Mouse (Mus musculus) limb, embryonic 13.5 days (tissue): Measurements from ENCODE around the gene Cd34. TPM values are rescaled to one million over a fixed set of nuclear protein-coding genes. Genes with fewer than 3 reads are reported as not detected.

ENCODE experiments used
- ATAC-seq: fragments of 200-750 bp; cut with Nextera tagmentation; 2 replicates; pipeline ENCODE4 v1.8.0; 2017; ENCODE audit warnings: low read depth, moderate number of reproducible peaks, moderate TSS enrichment; ENCODE audit not compliant: low FRiP score
- H3K27ac ChIP-seq: fragments of 300-500 bp; sonication (generic); 2 replicates; pipeline ENCODE4 v1.5.1; 2015; ENCODE audit warnings: inconsistent platforms, mild to moderate bottlenecking, moderate library complexity
- H3K27me3 ChIP-seq: fragments of 300-500 bp; sonication (generic); 2 replicates; pipeline ENCODE4 v1.6.1; 2015; ENCODE audit warnings: mild to moderate bottlenecking, inconsistent platforms
- H3K36me3 ChIP-seq: fragments of 300-500 bp; sonication (generic); 2 replicates; pipeline ENCODE4 v1.6.1; 2015; ENCODE audit warnings: inconsistent platforms, mild to moderate bottlenecking, moderate library complexity
- H3K4me1 ChIP-seq: fragments of 300-500 bp; sonication (generic); 2 replicates; pipeline ENCODE4 v1.6.1; 2015; ENCODE audit warnings: inconsistent platforms
- H3K4me2 ChIP-seq: fragments of 300-500 bp; sonication (generic); replicated peaks from 2 replicates; pipeline ENCODE4 v1.6.1; 2015; ENCODE audit warnings: inconsistent platforms, mild to moderate bottlenecking, moderate library complexity
- H3K4me3 ChIP-seq: fragments of 300-500 bp; sonication (generic); 2 replicates; pipeline ENCODE4 v1.5.1; 2015; ENCODE audit warnings: moderate library complexity, mild to moderate bottlenecking, inconsistent platforms
- H3K9ac ChIP-seq: fragments of 300-500 bp; sonication (generic); 2 replicates; pipeline ENCODE4 v1.6.1; 2015; ENCODE audit warnings: mild to moderate bottlenecking, inconsistent platforms
- H3K9me3 ChIP-seq: fragments of 300-500 bp; sonication (generic); 2 replicates; pipeline ENCODE4 v1.6.1; 2016; ENCODE audit warnings: inconsistent platforms
- WGBS: fragments of 180-500 bp; shearing (Covaris S2); methylation state at CpG from one replicate; pipeline ENCODE4 v1.1.7; 2015; 5-methylcytosine and 5-hydroxymethylcytosine counted together
- polyA plus RNA-seq: library from polyadenylated mRNA; unstranded; fragments of >200 nt; fragmentation: Nextera tagmentation; extraction: Ambion mirVana; gene quantifications from 2 replicates; pipeline ENCODE4 v1.2.1, GENCODE M21; 2015

Gene Cd34
- 56.5 and 59.7 TPM in 2 replicates for polyA plus RNA-seq

GRCm38 (mm10) chr1:194938715-194939114 is at the start of gene Cd34:
Gene Cd34, plus strand, starts transcription at chr1:194938819.
- Histone ChIP-seq H3K9ac (peak within 1 kb of the TSS; percentile 64), H3K27ac (no peak within 1 kb of the TSS; the same call in 1 of the 2 replicates), H3K36me3 (no peaks in the 10 kb centered on the region), H3K27me3 (peaks cover 31% of the 10 kb centered on the region), H3K4me1 (peaks cover 5% of the 10 kb centered on the region; the same call in 1 of the 2 replicates), H3K4me3 (peak within 1 kb of the TSS; percentile 49), H3K9me3 (no peaks in the 10 kb centered on the region), H3K4me2 (peak within 1 kb of the TSS; percentile 76)
- under 1% methylated on average over 26 of the region's 26 CpGs for WGBS
- ATAC-seq, result peak; percentile 81

DNA sequence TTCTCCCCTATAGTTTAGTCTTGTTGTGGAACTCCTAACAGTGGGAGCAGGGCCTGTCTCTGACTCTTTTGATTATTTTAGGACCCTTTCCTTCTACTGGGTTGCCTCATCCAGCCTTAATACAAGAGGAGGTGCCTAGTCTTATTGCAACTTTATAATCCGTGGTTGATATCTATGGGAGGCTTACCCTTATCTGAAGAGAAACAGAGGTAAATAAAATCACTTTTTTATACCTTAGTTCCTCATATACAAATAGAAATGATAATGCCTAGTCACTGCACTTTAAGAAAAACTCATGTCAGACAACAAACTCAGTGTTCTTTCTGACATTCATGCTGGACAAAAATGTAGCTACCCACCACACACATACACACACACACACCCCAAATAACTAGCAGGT is 44.1 kb upstream of the Cd34 start:
- H3K4me1 ChIP-seq, result no peaks in the 10 kb centered on the region
- 47% methylated on average over 1 of the region's 1 CpGs for WGBS
- no peak for ATAC-seq
- H3K4me3 ChIP-seq, result no peak overlapping the region
- no peak overlapping the region for H3K27ac ChIP-seq
- no peaks in the 10 kb centered on the region; the same call in 1 of the 2 replicates for H3K9me3 ChIP-seq
- H3K9ac ChIP-seq, result no peak overlapping the region
- H3K36me3 ChIP-seq, result no peaks in the 10 kb centered on the region
- H3K27me3 ChIP-seq, result no peaks in the 10 kb centered on the region
- no peak overlapping the region for H3K4me2 ChIP-seq

GRCm38 (mm10) chr1:194895287-194895686 is 43.3 kb upstream of the Cd34 start:
- H3K27me3 ChIP-seq, result no peaks in the 10 kb centered on the region
- no peak overlapping the region for H3K9ac ChIP-seq
- no peak overlapping the region for H3K27ac ChIP-seq
- 86% methylated on average over 3 of the region's 3 CpGs for WGBS
- H3K4me2 ChIP-seq, result no peak overlapping the region
- H3K36me3 ChIP-seq, result no peaks in the 10 kb centered on the region
- no peak overlapping the region for H3K4me3 ChIP-seq
- no peaks in the 10 kb centered on the region for H3K4me1 ChIP-seq
- ATAC-seq, result no peak
- H3K9me3 ChIP-seq, result no peaks in the 10 kb centered on the region; the same call in 1 of the 2 replicates

DNA sequence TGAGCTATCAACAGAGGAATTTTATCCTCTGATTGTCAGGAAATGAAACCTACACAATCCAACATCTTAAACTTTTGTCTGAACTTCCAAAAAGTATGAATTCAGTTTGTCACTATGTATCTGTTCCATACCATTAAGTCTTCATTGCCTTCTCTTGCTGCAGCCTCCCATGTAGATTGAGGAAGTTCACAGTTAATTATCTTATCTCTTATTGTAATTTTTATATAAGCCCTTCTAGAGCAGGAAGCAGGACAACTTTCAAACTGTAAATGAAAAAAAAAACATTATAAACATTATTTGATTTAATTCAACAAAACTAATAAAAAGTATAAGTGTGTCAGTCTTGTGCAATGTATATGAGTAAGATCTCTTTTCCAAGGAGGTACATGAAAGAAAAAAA is 37.5 kb upstream of the Cd34 start:
- Histone ChIP-seq H3K27ac (no peak overlapping the region), H3K4me1 (no peaks in the 10 kb centered on the region), H3K4me3 (no peak overlapping the region), H3K9me3 (no peaks in the 10 kb centered on the region), H3K4me2 (no peak overlapping the region), H3K9ac (no peak overlapping the region), H3K27me3 (no peaks in the 10 kb centered on the region), H3K36me3 (no peaks in the 10 kb centered on the region)
- no peak for ATAC-seq

- no peak overlapping the region for H3K9ac ChIP-seq
- no peak overlapping the region for H3K27ac ChIP-seq
- no peaks in the 10 kb centered on the region for H3K9me3 ChIP-seq
- H3K4me2 ChIP-seq, result no peak overlapping the region
- H3K4me1 ChIP-seq, result no peaks in the 10 kb centered on the region
- H3K4me3 ChIP-seq, result no peak overlapping the region
- H3K27me3 ChIP-seq, result no peaks in the 10 kb centered on the region
- no peaks in the 10 kb centered on the region for H3K36me3 ChIP-seq
- WGBS, result 80% methylated on average over 1 of the region's 1 CpGs
- no peak for ATAC-seq
These were observed 36.8 kb upstream of the Cd34 start for GRCm38 (mm10) chr1:194901826-194902225.

DNA sequence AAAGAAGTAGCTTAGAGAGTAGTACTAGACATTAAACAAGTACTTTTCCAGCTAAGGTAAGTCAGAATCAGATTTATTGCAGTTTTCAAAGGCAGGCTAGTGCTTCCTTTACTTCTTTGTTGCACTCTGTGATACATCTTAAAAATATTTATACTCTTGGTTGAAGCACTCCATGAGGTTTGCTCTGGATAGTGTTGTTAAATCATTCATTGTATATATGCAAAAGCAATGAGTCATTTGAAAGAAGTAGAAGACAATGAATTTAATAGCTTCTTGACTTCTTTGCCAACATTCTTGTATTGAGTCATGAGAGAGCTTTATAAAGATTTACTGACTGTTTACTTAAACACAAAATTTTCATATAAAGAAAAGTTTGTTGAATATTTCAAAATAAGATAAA is 29.7 kb upstream of the Cd34 start:
- Histone ChIP-seq H3K27ac (no peak overlapping the region), H3K27me3 (no peaks in the 10 kb centered on the region), H3K9ac (no peak overlapping the region), H3K4me1 (no peaks in the 10 kb centered on the region), H3K36me3 (no peaks in the 10 kb centered on the region), H3K4me2 (no peak overlapping the region), H3K9me3 (no peaks in the 10 kb centered on the region), H3K4me3 (no peak overlapping the region)
- no peak for ATAC-seq

- WGBS, result 73% methylated on average over 1 of the region's 1 CpGs
- Histone ChIP-seq H3K4me3 (no peak overlapping the region), H3K9me3 (no peaks in the 10 kb centered on the region), H3K9ac (no peak overlapping the region), H3K36me3 (no peaks in the 10 kb centered on the region), H3K4me1 (no peaks in the 10 kb centered on the region), H3K4me2 (no peak overlapping the region), H3K27ac (no peak overlapping the region), H3K27me3 (no peaks in the 10 kb centered on the region)
- no peak for ATAC-seq
These were observed 12.8 kb upstream of the Cd34 start for GRCm38 (mm10) chr1:194925753-194926350.

DNA sequence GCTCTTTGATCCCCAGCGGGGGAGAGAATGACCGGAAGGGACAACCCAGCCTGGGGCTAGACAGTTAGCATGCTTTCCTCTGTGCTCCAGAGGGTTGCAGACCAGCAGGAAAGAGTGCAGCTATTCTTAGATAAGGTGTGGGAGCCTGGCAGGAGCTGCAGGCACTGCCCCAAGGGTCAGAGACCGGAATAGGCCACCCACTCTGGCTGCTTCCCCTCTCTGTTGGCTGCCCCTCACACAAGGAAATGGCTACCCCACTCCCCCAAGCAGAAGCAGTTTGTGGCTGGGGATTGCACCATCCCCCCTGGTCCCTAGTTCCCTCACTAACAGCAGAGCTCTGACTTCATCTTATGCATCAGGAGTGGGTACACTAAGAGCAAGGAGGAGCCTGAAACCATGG is 10.7 kb upstream of the Cd34 start:
- Histone ChIP-seq H3K27ac (no peak overlapping the region), H3K4me3 (no peak overlapping the region), H3K4me2 (no peak overlapping the region), H3K9me3 (no peaks in the 10 kb centered on the region), H3K4me1 (no peaks in the 10 kb centered on the region), H3K9ac (no peak overlapping the region), H3K36me3 (no peaks in the 10 kb centered on the region), H3K27me3 (no peaks in the 10 kb centered on the region)
- 36% methylated on average over 3 of the region's 3 CpGs for WGBS
- no peak for ATAC-seq

DNA sequence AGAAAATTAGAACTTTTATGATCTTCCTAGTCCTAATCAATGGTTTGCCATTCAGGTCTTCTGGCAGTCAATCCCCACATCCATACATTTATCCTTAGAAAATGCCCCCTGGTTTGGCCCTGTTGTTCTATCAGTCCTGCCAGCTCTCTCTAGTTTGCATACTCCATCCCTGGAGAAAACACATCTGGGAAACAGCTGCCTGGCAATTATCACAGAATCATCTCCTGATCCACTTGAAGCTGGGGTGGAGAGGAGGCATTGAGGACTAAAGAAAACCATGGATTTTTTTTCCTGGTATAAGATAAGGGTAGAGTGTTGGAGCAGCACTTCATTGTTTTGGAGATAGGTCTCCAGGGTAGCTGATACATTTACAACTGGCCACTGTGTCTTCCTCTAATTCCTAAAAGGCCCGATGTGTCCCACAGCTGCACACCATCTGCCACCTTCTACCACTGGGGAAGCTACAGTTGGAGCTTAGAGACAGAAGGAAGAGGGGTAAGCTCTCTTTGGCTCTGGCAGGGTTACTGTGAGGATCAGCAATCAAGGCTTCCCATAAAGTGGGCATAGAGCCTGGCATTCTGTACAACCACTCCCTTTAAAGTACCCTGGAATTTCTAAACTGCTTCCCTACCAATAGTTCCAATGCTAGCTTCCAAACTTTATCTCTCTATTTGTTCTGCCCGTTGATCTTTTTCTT is 9.2 kb upstream of the Cd34 start:
- no peaks in the 10 kb centered on the region for H3K4me1 ChIP-seq
- H3K27me3 ChIP-seq, result no peaks in the 10 kb centered on the region
- H3K9ac ChIP-seq, result no peak overlapping the region
- no peaks in the 10 kb centered on the region for H3K9me3 ChIP-seq
- no peaks in the 10 kb centered on the region for H3K36me3 ChIP-seq
- WGBS, result 60% methylated on average over 2 of the region's 2 CpGs
- ATAC-seq, result peak; percentile 28; the same call in 1 of the 2 replicates
- no peak overlapping the region for H3K4me3 ChIP-seq
- no peak overlapping the region for H3K27ac ChIP-seq
- no peak overlapping the region for H3K4me2 ChIP-seq

DNA sequence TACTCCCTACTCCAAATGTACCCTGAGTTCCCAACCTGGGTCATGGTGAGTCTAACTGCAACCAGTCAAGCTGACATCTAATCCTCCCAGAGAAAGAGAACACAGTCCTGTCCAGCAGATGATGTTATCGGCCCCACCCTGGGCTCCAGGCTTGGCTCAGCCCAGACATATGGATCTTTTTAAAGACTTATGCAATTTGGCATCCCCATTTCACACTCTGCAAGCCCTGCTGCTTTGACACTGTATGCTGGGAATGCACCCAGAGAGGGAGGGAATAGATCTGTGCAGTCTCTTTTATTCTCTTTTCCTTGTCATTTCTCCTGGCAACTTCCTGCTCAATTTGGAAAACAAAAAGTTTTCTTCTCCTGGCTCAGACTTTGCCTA is 8.7 kb upstream of the Cd34 start:
- WGBS, result 28% methylated on average over 1 of the region's 1 CpGs
- no peak for ATAC-seq
- no peak overlapping the region for H3K4me2 ChIP-seq
- no peak overlapping the region for H3K4me3 ChIP-seq
- H3K4me1 ChIP-seq, result no peaks in the 10 kb centered on the region
- H3K9ac ChIP-seq, result no peak overlapping the region
- no peaks in the 10 kb centered on the region for H3K9me3 ChIP-seq
- no peaks in the 10 kb centered on the region for H3K27me3 ChIP-seq
- no peaks in the 10 kb centered on the region for H3K36me3 ChIP-seq
- no peak overlapping the region for H3K27ac ChIP-seq

DNA sequence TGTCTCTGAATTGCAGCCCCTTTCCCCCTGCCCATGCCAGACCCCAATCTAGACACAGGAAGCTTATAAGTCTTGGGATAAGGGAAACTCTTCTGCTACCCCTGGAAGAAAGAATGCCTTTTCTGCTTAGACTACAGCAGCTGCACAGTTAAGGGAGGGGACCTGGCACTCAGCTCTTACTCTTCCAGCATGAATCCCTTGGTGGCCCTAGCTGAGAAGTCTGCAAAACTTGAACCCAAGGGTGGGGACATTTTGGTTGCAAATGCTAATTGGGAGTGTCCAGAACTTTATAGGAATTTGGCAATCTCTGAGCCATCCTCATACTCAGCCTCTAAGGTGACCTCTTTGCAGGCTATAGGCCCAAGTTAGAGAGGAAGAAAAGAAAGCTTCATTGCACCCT is 7.9 kb upstream of the Cd34 start:
- Histone ChIP-seq H3K9ac (no peak overlapping the region), H3K4me1 (no peaks in the 10 kb centered on the region), H3K9me3 (no peaks in the 10 kb centered on the region), H3K4me2 (no peak overlapping the region), H3K4me3 (no peak overlapping the region), H3K36me3 (no peaks in the 10 kb centered on the region), H3K27ac (no peak overlapping the region), H3K27me3 (no peaks in the 10 kb centered on the region)
- ATAC-seq, result no peak

DNA sequence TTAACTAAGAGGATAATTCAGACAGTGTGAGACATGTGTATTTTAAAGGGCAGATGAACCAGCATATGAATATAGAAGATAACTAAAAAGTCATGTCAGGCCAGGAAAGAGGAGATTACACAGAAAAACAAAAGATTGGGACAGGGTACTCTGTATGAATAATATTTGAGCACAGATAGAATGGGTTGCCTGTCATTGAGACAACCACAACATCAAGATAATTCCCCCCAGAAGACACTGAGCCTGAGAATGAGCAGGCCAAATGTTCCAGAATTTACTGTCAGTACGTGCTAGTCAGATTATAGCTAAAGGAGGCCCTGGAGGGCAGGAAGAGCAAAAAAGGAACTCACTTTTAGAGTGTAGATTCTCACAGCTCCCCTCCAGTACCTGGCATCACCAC is 3.3 kb upstream of the Cd34 start:
- H3K4me3 ChIP-seq, result no peak overlapping the region
- no peak overlapping the region for H3K9ac ChIP-seq
- H3K4me1 ChIP-seq, result peaks cover 5% of the 10 kb centered on the region; the same call in 1 of the 2 replicates
- peaks cover 31% of the 10 kb centered on the region for H3K27me3 ChIP-seq
- H3K9me3 ChIP-seq, result no peaks in the 10 kb centered on the region
- no peaks in the 10 kb centered on the region for H3K36me3 ChIP-seq
- ATAC-seq, result no peak
- 17% methylated on average over 1 of the region's 1 CpGs for WGBS
- H3K27ac ChIP-seq, result no peak overlapping the region
- H3K4me2 ChIP-seq, result no peak overlapping the region

DNA sequence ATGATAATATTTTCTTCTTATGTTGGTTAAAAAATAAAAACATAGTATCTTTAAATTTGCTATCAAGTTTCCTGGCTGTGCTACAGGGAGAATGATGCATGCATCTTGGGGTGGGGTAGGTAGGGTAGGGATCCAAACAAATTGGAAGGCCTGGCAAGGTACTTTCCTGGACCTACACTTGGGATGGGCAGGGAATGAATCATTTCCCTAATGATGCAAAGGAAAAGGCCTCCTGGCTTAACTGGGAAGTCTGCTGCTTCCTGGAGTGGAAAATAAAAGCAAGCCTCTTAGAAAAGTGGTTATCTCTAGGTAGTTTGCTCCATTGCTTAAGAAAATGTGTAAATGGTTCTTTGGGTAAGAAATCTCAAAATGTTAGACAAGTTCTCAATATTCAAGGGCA is 2.9 kb downstream of the Cd34 start:
- no peak overlapping the region for H3K4me3 ChIP-seq

More for the DNA sequence above, 2.9 kb downstream of the Cd34 start:
- H3K4me1 ChIP-seq, result peaks cover 11% of the 10 kb centered on the region
- H3K9me3 ChIP-seq, result no peaks in the 10 kb centered on the region
- H3K4me2 ChIP-seq, result no peak overlapping the region
- H3K36me3 ChIP-seq, result no peaks in the 10 kb centered on the region
- no peak overlapping the region for H3K9ac ChIP-seq
- H3K27ac ChIP-seq, result no peak overlapping the region
- no peak for ATAC-seq
- peaks cover 30% of the 10 kb centered on the region for H3K27me3 ChIP-seq
